In the genomic region with DNA sequence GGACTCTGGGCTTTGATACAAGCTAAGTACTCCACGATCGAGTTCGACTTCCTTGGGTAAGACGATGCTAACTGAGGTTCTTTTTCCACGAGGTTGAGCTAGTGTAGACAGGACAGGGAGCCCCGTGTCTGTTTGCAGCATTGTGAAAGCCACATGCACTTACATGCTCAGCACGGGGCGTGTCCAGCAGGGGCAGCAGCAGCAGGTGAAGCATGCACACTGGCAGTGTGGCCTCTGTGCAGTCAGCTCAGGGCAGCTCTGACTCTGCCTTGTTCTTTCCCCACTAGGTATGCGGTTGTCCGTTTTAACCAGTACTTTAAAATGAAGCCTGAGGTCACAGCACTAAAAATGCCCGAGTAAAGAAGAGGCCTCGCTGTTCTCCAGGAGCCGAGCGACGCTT, we compare ENCODE assay signal across 25 mouse cellular contexts. TPM values are rescaled to one million over a fixed set of nuclear protein-coding genes. Genes with fewer than 3 reads are reported as not detected.
DNase-seq lines count a peak whose midpoint lies in the region; ATAC-seq and TF ChIP-seq lines count a peak whose summit lies in the region.
"Had no signal": no experiment of that assay in that cellular context is flagged by ENCODE, and none has a peak within 500 bp of the region (broad histone marks: within the 10 kb centered on the region; RNA-seq: fewer than 3 reads in every experiment).

No protein-coding gene starts in this region.

- no peak for TF ChIP-seq POLR2A in kidney, adult 2 months (IDR thresholded peaks at IDR 0.05; ENCODE audit: low read depth, low read length)
- no peak for TF ChIP-seq POLR2A in lung, adult 2 months (IDR thresholded peaks at IDR 0.05; ENCODE audit: borderline replicate concordance, extremely low read depth, low read depth, low read length)

- no peaks in the 10 kb centered on the region for H3K4me1 ChIP-seq in kidney, adult 2 months (ENCODE audit: control insufficient read depth, insufficient read depth, low read length)
- H3K4me1 ChIP-seq in lung, postnatal 0 days (ENCODE audit: insufficient read depth, low read depth, low read length): no peaks in the 10 kb centered on the region
- no peaks in the 10 kb centered on the region for H3K4me1 ChIP-seq in lung, adult 2 months (ENCODE audit: control insufficient read depth, insufficient read depth, low read length)
- H3K4me1 ChIP-seq: limb, embryonic 13.5 days; liver, embryonic 13.5 days; midbrain, embryonic 10.5 days; neural tube, embryonic 15.5 days had no signal

- no peak for ATAC-seq in lung, postnatal 0 days

- H3K9ac ChIP-seq in lung, postnatal 0 days (replicated peaks; ENCODE audit: low read depth): no peak overlapping the region
- H3K9ac ChIP-seq: heart, embryonic 12.5 days; hindbrain, embryonic 12.5 days; limb, embryonic 13.5 days; liver, embryonic 13.5 days; lung, embryonic 15.5 days; neural tube, embryonic 15.5 days had no signal

- H3K27ac ChIP-seq in kidney, adult 2 months (ENCODE audit: insufficient read depth, low read depth, low read length): no peak overlapping the region
- H3K27ac ChIP-seq in lung, postnatal 0 days (ENCODE audit: low read length): no peak overlapping the region
- H3K27ac ChIP-seq: hindbrain, embryonic 12.5 days; limb, embryonic 13.5 days; liver, embryonic 13.5 days; lung, embryonic 15.5 days; midbrain, embryonic 10.5 days; neural tube, embryonic 15.5 days had no signal

- 73% methylated on average over 15 of the region's 15 CpGs for WGBS in kidney, adult 2 months
- 83% methylated on average over 15 of the region's 15 CpGs for WGBS in lung, postnatal 0 days
- WGBS in lung, adult 2 months: 86% methylated on average over 15 of the region's 15 CpGs

- no peaks in the 10 kb centered on the region for H3K9me3 ChIP-seq in lung, postnatal 0 days (ENCODE audit: low read length)
- H3K9me3 ChIP-seq: heart, embryonic 12.5 days; hindbrain, embryonic 12.5 days; limb, embryonic 13.5 days; liver, embryonic 13.5 days; lung, embryonic 15.5 days; midbrain, embryonic 10.5 days; neural tube, embryonic 15.5 days had no signal

- peaks cover 4% of the 10 kb centered on the region for H3K36me3 ChIP-seq in kidney, adult 2 months (ENCODE audit: control insufficient read depth, insufficient read depth, low read length)
- peaks cover 14% of the 10 kb centered on the region for H3K36me3 ChIP-seq in lung, postnatal 0 days (ENCODE audit: insufficient read depth, low read length)

- intact Hi-C loops in gastrocnemius, postnatal 36 days (cut with DNase I): no loop called here

- H3K4me3 ChIP-seq in kidney, adult 2 months (ENCODE audit: insufficient read depth, low read depth, low read length): no peak overlapping the region
- no peak overlapping the region for H3K4me3 ChIP-seq in lung, postnatal 0 days (ENCODE audit: low read depth, low read length)
- no peak overlapping the region for H3K4me3 ChIP-seq in lung, adult 2 months (replicated peaks; ENCODE audit: extremely low read depth, low read depth, low read length)
- H3K4me3 ChIP-seq: heart, embryonic 12.5 days; hindbrain, embryonic 12.5 days; limb, embryonic 13.5 days; liver, embryonic 13.5 days; lung, embryonic 15.5 days; midbrain, embryonic 10.5 days; neural tube, embryonic 15.5 days had no signal

- TF ChIP-seq EP300 in lung, postnatal 0 days (IDR thresholded peaks at IDR 0.05): no peak

- no peaks in the 10 kb centered on the region for H3K27me3 ChIP-seq in kidney, adult 2 months (replicated peaks; ENCODE audit: control insufficient read depth, insufficient read depth, low read length)
- H3K27me3 ChIP-seq in lung, postnatal 0 days (replicated peaks; ENCODE audit: insufficient read depth, low read length): no peaks in the 10 kb centered on the region
- H3K27me3 ChIP-seq: CH12.LX; heart, embryonic 12.5 days; hindbrain, embryonic 12.5 days; limb, embryonic 13.5 days; liver, embryonic 13.5 days; lung, embryonic 15.5 days; neural tube, embryonic 15.5 days had no signal

- TF ChIP-seq CTCF in kidney, adult 2 months (conservative IDR thresholded peaks at IDR 0.05; ENCODE audit: insufficient read depth, insufficient read length, low read depth, low read length): no peak; the same call in 1 of the 2 replicates
- peak; percentile 47 for TF ChIP-seq CTCF in lung, postnatal 0 days (IDR thresholded peaks at IDR 0.05)
- no peak for TF ChIP-seq CTCF in lung, adult 2 months (IDR thresholded peaks at IDR 0.05; ENCODE audit: insufficient read depth, low read length)

- no peak overlapping the region for H3K4me2 ChIP-seq in lung, postnatal 0 days (replicated peaks; ENCODE audit: low read depth, low read length)
- H3K4me2 ChIP-seq: heart, embryonic 12.5 days; hindbrain, embryonic 12.5 days; limb, embryonic 13.5 days; liver, embryonic 13.5 days; lung, embryonic 15.5 days; neural tube, embryonic 15.5 days had no signal

- DNase-seq in kidney, adult 2 months: peak; percentile 30
- DNase-seq in kidney, adult 9 months: no peak
- no peak for DNase-seq in lung, postnatal 0 days (ENCODE audit: low spot score)
- no peak for DNase-seq in lung, adult 2 months
- DNase-seq in urinary bladder, adult 2 months (ENCODE audit: low spot score): peak; percentile 37
- DNase-seq in urinary bladder, postnatal 4 days (ENCODE audit: low spot score in 2 of 2): no peak
- DNase-seq in urinary bladder, postnatal 36 days (ENCODE audit: low spot score in 2 of 2): peak; percentile 46 to 59
- DNase-seq in gastrocnemius, postnatal 36 days: no peak
- DNase-seq: adrenal gland, adult 2 months; B cell, adult 2 months; cerebellum, adult 11-12 months; cerebellum, postnatal 14 days; heart, postnatal 14 days; layer of hippocampus, adult 9-11 months; liver, embryonic 13.5 days; lung, postnatal 4 days; right cerebral cortex, adult 18-20 months; right cerebral cortex, postnatal 4 days had no signal

RNA-seq across cellular contexts. Expression of a gene that starts 36.1 kb away (rescaled TPM):
- 71.5 and 71.6 TPM in 2 replicates for polyA plus RNA-seq in kidney, adult 2 months (2012; rRNA removed)
- 11.1 and 12.6 TPM in 2 replicates for polyA plus RNA-seq in lung, postnatal 0 days (2015; fragmentation: Nextera tagmentation; extraction: Ambion mirVana)
- polyA plus RNA-seq in lung, adult 2 months (2012; rRNA removed): 25.9 and 38.7 TPM in 2 replicates
- 45.0 and 57.4 TPM in 2 replicates for polyA plus RNA-seq in urinary bladder, adult 2 months (2012; rRNA removed)
- total RNA-seq in gastrocnemius, postnatal 36 days (2021): 10 to 100 TPM; 13.7 to 15.2 TPM

Comparison
In these comparisons a context has a peak if more than half of its experiments do, and no peak if none do; other contexts are left out.
1. DNase-seq: peak in kidney, adult 2 months (single experiment), urinary bladder, adult 2 months (single experiment) and urinary bladder, postnatal 36 days (2 of 2); none in kidney, adult 9 months (single experiment), lung, postnatal 0 days (single experiment), lung, adult 2 months (single experiment), urinary bladder, postnatal 4 days (0 of 2) and gastrocnemius, postnatal 36 days (0 of 2).